Mouse (Mus musculus) Patski (cell line): Measurements from ENCODE around the gene Spc24. TPM values are rescaled to one million over a fixed set of nuclear protein-coding genes. Genes with fewer than 3 reads are reported as not detected.

Source experiments
- ATAC-seq: fragments of 100-300 bp; one replicate; pipeline ENCODE4 v1.8.0; 2021
- CTCF ChIA-PET: fragments of 350-600 bp; sonication (Branson Sonifier 250); formaldehyde crosslinking; loops from one replicate; lab custom pipeline; 2022; ENCODE audit warnings: inconsistent platforms; lab: Charles Lee
- POLR2A ChIA-PET: fragments of 350-600 bp; sonication (Branson Sonifier 250); formaldehyde crosslinking; loops from one replicate; lab custom pipeline; 2022; ENCODE audit warnings: antibody characterized with exemption, inconsistent platforms; lab: Charles Lee
- DNase-seq: peaks from one replicate; pipeline ENCODE4 v3.0.0-alpha.2; 2011; ENCODE audit warnings: low read depth, low spot score
- H3K27me3 ChIP-seq: fragments of 371-371 bp; one replicate; pipeline ENCODE4 v1.5.1; 2021
- CTCF ChIP-seq: fragments of 100-300 bp; IDR thresholded peaks from one replicate; pipeline ENCODE4 v1.5.1; 2021
- in situ Hi-C: fragments of 300-500 bp; cut with MboI; formaldehyde crosslinking; loops from 3 replicates; pipeline ENCODE4 v1.11.1; 2018; ENCODE audit warnings: low pct_unique_long_range_greater_than_20kb, mixed read lengths
- polyA plus RNA-seq: library from polyadenylated mRNA; unstranded; gene quantifications from one replicate; pipeline ENCODE4 v1.2.3, GENCODE M21; 2021

The Spc24 gene
- polyA plus RNA-seq, result 38.3 TPM

DNA sequence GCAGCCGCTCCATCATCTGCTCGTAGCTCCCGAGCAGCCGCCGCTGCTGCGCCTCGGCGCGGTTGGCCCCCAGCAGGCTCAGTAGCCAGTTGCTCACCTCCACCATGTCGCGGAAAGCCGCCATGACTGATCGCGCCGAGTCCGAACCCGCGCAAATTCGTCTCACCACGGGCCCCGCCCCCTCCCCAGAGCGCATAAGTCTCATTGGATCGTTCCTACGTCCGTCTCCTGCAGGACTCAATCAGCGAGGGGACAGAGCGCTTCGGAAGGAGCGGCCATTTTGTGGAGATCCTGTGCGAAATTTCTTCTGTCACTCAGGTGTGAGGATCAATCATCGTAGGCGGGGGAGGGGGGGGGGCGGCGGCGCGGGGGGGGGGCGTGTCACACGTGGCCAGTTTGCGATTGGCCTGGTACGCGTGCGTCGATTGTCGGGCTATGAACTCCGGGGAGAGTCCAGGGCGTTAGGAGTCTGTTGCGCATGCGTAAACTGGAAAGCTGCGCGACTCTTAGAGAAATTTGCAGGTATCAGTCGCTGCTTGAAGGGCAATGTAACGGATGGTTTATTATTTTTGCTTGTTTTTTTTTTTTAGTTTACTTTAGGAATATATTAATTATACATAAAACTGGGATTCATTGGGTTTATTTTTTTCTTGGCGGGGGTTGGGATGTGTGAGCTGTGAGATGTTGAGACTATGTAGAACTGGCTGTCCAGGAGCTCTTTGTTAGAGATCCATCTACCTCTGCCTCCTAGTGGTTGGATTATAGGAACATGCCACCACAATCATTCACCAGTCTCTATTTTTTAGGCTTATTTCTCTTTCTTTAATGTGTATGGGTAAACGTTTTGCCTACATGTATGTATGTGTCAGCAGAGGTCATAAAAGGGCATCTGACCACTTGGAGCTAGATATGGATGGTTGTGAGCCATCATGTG lies at the start of gene Spc24:
Gene Spc24, minus strand, starts transcription at position 149 of the 934 bp plus-strand sequence.
- no peak for TF ChIP-seq CTCF
- peak; percentile 77 for DNase-seq
- CTCF ChIA-PET, result interaction anchor here (0.7 to 2.6 kb wide), 17 partner anchors 8 to 194 kb away, joined by 3 to 13 read pairs (median 4); partner anchors contain the start of gene Kank2
- peak; percentile 84 for ATAC-seq
- H3K27me3 ChIP-seq, result no peaks in the 10 kb centered on the region
- POLR2A ChIA-PET, result interaction anchor here (0.9 to 1.3 kb wide), 3 partner anchors 9 to 35 kb away, joined by 3 to 4 read pairs (median 3); no protein-coding TSS in a partner anchor
- in situ Hi-C loops, result no loop called here

- DNase-seq (no peak), ATAC-seq (no peak)
- ChIA-PET POLR2A (no interaction called here), CTCF (no interaction called here)
- TF ChIP-seq CTCF, result no peak
- in situ Hi-C loops, result no loop called here
- no peaks in the 10 kb centered on the region for H3K27me3 ChIP-seq
Measured at GRCm38 (mm10) chr9:21808561-21808960, 48.5 kb upstream of the Spc24 start.

- in situ Hi-C loops, result no loop called here
- CTCF ChIA-PET, result no interaction called here
- no peak for TF ChIP-seq CTCF
- ATAC-seq, result no peak
- no peak for DNase-seq
- POLR2A ChIA-PET, result no interaction called here
- H3K27me3 ChIP-seq, result no peaks in the 10 kb centered on the region
Measured at GRCm38 (mm10) chr9:21806976-21807375, 46.9 kb upstream of the Spc24 start.

DNA sequence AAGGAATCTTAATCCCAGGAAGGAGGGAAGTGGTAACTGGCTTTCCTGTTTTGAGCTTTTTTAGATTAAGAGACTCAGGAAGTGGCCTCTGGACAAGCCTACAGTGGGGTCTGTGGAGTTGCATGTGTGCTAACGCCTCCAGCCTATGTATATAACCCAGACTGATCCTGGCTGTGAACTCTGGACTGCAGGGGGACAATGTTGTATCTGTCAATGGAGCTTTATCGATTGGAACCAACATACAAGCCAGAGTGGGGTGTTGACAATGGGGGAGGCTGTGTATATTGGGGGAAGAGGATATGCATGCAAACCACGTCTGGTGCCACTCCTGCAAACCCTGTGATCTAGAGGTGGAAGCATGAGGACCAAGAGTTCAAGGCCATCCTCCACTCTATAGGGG lies 46.3 kb upstream of the Spc24 start:
- in situ Hi-C loops, result no loop called here
- POLR2A ChIA-PET, result no interaction called here

GRCm38 (mm10) chr9:21803986-21804644 lies 44.0 kb upstream of the Spc24 start:
- no peak for TF ChIP-seq CTCF
- no peaks in the 10 kb centered on the region for H3K27me3 ChIP-seq
- POLR2A ChIA-PET, result no interaction called here
- in situ Hi-C loops, result loop anchor here (5.0 kb wide), 1 partner anchor 52 kb away; no protein-coding TSS in a partner anchor
- CTCF ChIA-PET, result interaction anchor here (0.7 to 2.1 kb wide), 20 partner anchors 8 to 205 kb away, joined by 3 to 20 read pairs (median 4); partner anchors contain the start of genes Angptl8 and Spc24
- DNase-seq, result peak; percentile 93
- peak; percentile 86 for ATAC-seq

More for the DNA sequence above, 46.3 kb upstream of the Spc24 start:
- H3K27me3 ChIP-seq, result no peaks in the 10 kb centered on the region
- no peak for TF ChIP-seq CTCF
- DNase-seq (no peak), ATAC-seq (no peak)
- CTCF ChIA-PET, result no interaction called here

- no peak for ATAC-seq
- CTCF ChIA-PET, result no interaction called here
Measured at GRCm38 (mm10) chr9:21801591-21801990, 41.5 kb upstream of the Spc24 start.

DNA sequence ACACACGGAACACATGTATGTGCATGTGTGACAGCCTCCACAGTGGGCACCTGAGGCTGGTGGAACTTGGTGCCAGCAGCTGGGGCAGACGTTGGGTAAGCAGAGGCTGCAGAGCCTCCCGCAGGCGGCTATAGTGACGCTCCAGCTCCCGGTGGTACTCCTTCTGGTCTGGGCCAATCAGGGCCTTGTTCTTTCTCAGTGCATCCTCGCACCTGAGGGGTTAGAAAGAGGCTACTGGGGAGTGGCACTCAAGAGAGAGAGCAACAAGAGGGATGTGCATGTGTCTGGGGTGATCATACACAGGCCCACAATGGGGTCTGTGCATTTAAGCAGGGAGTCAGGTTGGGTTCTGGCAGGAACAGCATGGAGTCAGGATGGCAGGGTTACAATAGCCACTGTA lies 41.0 kb upstream of the Spc24 start:
- in situ Hi-C loops, result loop anchor here (5.0 kb wide), 1 partner anchor 49 kb away; no protein-coding TSS in a partner anchor
- no peak for DNase-seq
- CTCF ChIA-PET, result no interaction called here
- POLR2A ChIA-PET, result no interaction called here
- no peak for TF ChIP-seq CTCF
- no peaks in the 10 kb centered on the region for H3K27me3 ChIP-seq
- no peak for ATAC-seq

More at GRCm38 (mm10) chr9:21801591-21801990, 41.5 kb upstream of the Spc24 start:
- TF ChIP-seq CTCF, result no peak
- no peak for DNase-seq
- in situ Hi-C loops, result loop anchor here (5.0 kb wide), 1 partner anchor 49 kb away; no protein-coding TSS in a partner anchor
- POLR2A ChIA-PET, result no interaction called here
- no peaks in the 10 kb centered on the region for H3K27me3 ChIP-seq

- ATAC-seq, result no peak
- H3K27me3 ChIP-seq, result no peaks in the 10 kb centered on the region
- ChIA-PET CTCF (interaction anchor here (1.6 kb wide), 1 partner anchor 38 kb away, joined by 4 read pairs; no protein-coding TSS in a partner anchor), POLR2A (interaction anchor here (1.4 kb wide), 1 partner anchor 45 kb away, joined by 4 read pairs; no protein-coding TSS in a partner anchor)
- TF ChIP-seq CTCF, result no peak
- no peak for DNase-seq
- in situ Hi-C loops, result no loop called here
Measured at GRCm38 (mm10) chr9:21799010-21799350, 38.9 kb upstream of the Spc24 start.

- ChIA-PET POLR2A (interaction anchor here (1.4 kb wide), 1 partner anchor 45 kb away, joined by 4 read pairs; no protein-coding TSS in a partner anchor), CTCF (interaction anchor here (1.0 to 1.6 kb wide), 2 partner anchors 38 to 44 kb away, joined by 3 to 4 read pairs; no protein-coding TSS in a partner anchor)
- ATAC-seq, result peak; percentile 77
- in situ Hi-C loops, result no loop called here
- H3K27me3 ChIP-seq, result no peaks in the 10 kb centered on the region
- no peak for TF ChIP-seq CTCF
- DNase-seq, result peak; percentile 20
Measured at GRCm38 (mm10) chr9:21798345-21799009, 38.4 kb upstream of the Spc24 start, which contains the start of gene Kank2. Kank2 (minus strand) TSS chr9:21798744.

- POLR2A ChIA-PET, result interaction anchor here (1.4 kb wide), 1 partner anchor 44 kb away, joined by 4 read pairs; no protein-coding TSS in a partner anchor
- H3K27me3 ChIP-seq, result no peaks in the 10 kb centered on the region
- in situ Hi-C loops, result no loop called here
- CTCF ChIA-PET, result interaction anchor here (1.0 to 1.6 kb wide), 2 partner anchors 37 to 44 kb away, joined by 3 to 4 read pairs; no protein-coding TSS in a partner anchor
- ATAC-seq (peak; percentile 37), DNase-seq (no peak)
- no peak for TF ChIP-seq CTCF
Measured at GRCm38 (mm10) chr9:21797921-21798344, 37.8 kb upstream of the Spc24 start.
